Mouse (Mus musculus): ENCODE results near the gene Tnpo3.

DNA sequence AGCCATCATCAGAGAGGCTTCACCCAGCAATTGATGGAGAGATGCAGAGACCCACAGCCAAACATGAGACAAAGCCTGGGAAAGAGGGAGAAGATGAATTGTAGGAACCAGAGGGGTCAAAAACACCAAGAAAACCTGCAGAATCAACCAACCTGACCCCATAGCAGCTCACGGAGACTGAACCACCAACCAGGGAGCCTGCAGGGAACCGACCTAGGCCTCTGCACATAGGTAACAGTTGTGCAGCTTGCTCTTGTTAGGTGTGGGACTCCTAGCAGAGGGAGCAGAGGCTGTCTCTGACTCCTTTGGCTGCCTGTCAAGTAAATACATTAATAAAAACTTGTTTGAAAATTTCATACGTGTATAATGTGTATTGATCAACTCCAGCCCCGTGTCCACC, 32.1 kb upstream of the Tnpo3 start:
- no peak for TF ChIP-seq CTCF (IDR thresholded peaks at IDR 0.05; ENCODE audit: low read depth, low read length)
- TF ChIP-seq POLR2A (IDR thresholded peaks at IDR 0.05; ENCODE audit: extremely low read depth, insufficient read depth, low read length), result no peak

Data from liver, adult 2 months (tissue).